Mouse (Mus musculus): ENCODE data around the gene Rpl26.

DNA sequence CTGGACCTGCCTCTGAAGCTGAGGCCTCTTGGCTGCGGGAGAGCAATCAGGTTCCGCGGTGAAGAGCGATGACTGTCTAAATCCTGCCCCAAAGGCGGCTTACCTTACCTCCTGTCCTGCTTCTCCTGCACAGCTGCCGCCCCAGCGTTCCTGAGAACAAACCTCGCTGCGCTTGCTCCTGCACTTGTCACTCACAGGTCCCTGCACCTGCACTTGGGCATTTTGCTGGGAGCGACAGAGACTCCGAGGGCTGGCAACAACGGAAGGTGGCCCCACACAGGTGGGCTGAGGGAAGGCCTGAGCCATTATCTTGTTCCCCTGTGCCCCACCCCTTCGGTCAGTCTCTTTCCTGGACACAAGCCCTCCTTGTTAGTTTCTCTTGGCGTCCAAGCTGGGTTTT is 19.3 kb upstream of the Rpl26 start:
- TF ChIP-seq CTCF (IDR thresholded peaks at IDR 0.05) = no peak
- no peak for TF ChIP-seq EP300 (IDR thresholded peaks at IDR 0.05)

All from lung, postnatal 0 days (tissue).